Mouse (Mus musculus): ENCODE data around the gene Txndc5.
A peak's percentile ranks its signal among the peaks of the same experiment; 100 is the strongest.

Txndc5 gene

DNA sequence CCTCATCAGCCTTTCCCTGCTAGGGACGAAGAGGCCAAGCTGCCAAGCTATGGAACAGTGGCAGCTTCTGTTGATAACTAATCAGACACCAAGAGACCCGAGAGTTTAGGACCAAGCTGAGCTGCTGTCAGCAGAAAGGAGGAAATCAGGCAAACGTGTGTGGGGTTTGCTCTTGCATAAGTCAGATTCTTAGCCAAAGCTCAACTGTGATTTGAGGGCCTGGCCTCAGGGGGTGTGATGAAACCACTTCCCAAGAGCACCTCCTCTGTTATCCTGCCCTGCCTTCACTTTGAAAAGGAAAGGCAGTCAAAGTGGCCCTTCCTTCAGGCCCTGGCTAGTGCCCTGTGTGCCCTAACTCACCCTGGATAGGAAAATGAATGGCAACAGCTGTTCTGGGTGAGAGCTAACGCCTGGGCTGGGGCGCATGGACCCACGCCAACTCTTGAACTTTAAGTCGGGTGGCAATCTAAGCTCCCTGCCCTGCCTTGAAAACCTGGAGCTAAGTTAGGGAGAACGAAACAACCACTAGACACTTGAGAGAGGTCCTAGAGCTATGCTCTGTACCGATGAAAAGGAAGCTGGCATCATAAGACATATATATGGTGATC lies at the start of gene Txndc5:
Txndc5 (minus strand) TSS at position 138 of the 608 bp plus-strand sequence.
- DNase-seq (ENCODE audit: low read depth in 2 of 2, low spot score in 2 of 2): no peak

DNA sequence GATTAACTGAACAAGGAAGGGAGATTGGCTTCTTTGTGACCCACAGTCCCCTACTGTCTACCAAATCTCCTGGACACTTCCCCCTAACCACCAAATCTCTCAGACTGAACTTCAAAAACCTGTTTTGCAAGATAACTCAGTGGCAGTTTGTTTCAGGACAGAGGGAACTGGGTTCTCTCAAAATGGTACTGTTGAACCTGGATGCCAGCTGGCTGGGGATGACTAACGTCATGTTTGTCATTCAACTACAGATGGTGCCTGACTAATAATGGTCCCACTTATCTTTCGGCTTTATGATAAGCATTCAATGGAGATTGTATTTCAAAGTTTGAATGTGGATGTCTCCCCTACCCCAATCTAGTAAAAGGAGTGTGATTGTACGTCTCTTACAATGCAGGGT lies 46.0 kb upstream of the Txndc5 start:
- no peak for DNase-seq (ENCODE audit: low read depth in 2 of 2, low spot score in 2 of 2)

DNA sequence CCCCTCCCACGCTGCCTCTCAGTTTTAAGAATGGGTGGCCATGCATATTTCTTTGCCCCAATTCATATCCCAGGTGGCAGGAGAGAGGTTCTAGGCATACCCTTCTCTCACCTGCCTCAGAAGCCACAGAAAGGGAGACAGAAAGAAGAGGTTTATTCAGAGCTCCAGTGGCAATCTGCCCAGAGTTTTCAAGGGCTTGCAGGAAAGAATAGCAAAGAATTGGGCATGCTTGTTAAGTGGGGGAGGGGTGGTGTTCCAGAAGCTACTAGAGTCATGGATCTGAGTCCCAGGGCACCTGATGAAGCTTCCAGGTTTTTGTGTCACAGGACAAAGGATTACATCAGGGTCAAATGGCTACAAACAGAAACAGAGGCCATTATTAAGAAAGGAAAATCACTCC lies 44.7 kb upstream of the Txndc5 start:
- DNase-seq (ENCODE audit: low read depth in 2 of 2, low spot score in 2 of 2): no peak

DNA sequence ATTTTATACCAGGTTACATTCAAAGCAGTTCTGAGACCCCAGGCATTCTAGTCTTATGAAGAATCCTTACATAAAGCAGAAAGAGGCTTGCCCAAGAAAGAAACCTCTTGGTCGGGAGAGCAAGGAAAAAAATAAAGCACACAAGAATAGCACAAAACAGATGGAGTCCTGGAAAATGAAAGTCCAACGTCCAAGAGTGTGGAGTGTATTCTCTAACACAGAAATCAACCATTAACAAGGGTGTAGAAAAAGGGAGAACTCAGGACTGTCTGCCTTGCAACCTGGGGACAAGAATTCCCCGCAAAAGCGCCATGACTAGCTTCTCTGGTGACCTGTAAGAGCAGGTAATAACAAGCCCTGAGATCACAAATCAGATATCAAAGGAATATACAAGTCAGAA lies 36.6 kb upstream of the Txndc5 start:
- DNase-seq (ENCODE audit: low read depth in 2 of 2, low spot score in 2 of 2): no peak

- no peak for DNase-seq (ENCODE audit: low read depth in 2 of 2, low spot score in 2 of 2)
Measured at GRCm38 (mm10) chr13:38554611-38555010, 26.0 kb upstream of the Txndc5 start.

GRCm38 (mm10) chr13:38554210-38554609 lies 25.6 kb upstream of the Txndc5 start:
- no peak for DNase-seq (ENCODE audit: low read depth in 2 of 2, low spot score in 2 of 2)

DNA sequence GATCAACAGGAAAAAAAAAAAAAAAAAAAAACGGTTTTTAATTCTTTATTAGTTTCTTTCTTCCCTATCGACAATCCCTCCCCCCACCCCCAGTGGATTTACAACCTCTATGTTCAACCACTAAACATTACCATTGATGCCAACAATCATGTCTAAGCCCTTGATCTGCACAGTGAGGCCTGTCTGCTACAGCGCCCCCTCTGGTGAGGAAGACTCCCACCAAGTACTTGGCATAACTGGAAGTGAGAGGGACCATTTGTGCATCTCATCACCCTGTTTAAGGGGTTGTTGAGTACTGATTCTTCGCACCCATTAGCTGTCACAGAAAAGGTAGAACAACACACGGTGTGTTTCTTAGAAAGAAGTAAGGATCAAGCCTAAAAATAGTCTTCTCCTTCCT lies 20.1 kb upstream of the Txndc5 start:
- DNase-seq (ENCODE audit: low read depth in 2 of 2, low spot score in 2 of 2): no peak

DNA sequence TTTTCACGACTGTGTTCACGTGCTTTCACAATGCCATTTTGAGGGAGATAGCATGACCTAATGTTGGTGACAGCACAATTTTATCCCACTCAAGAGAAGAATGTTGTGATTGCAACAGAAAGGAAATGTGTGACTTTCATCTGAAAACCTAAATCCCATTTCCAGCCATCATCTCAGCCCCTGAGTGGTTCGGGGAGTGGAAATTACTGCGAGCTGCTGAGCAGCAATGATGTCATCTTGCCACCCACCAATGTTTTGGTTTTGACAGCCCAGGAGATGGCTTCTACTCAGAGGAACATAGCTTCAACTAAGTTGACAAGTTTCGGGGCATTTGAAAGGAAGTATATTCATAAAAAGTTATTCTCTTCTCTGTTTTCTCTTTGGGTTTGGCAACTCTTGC lies 19.1 kb upstream of the Txndc5 start:
- no peak for DNase-seq (ENCODE audit: low read depth in 2 of 2, low spot score in 2 of 2)

DNA sequence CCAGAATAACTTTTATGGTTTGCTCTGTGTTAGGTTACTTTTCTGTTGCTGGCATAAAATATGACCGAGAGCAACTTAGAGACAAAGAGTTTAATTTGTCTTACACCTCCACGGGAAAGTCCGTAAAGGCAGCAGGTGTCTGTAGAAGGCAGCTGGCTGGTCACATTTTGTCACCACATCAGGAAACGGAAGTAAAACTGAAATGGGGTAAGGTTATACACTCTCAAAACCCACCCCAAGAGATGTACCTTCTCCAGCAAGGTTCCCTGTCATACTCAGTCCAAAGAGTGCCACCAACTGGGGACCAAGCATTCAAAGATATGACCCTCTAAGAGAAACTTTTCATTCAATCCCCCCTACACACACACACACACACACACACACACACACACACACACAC lies 18.1 kb upstream of the Txndc5 start:
- no peak for DNase-seq (ENCODE audit: low read depth in 2 of 2, low spot score in 2 of 2)

DNA sequence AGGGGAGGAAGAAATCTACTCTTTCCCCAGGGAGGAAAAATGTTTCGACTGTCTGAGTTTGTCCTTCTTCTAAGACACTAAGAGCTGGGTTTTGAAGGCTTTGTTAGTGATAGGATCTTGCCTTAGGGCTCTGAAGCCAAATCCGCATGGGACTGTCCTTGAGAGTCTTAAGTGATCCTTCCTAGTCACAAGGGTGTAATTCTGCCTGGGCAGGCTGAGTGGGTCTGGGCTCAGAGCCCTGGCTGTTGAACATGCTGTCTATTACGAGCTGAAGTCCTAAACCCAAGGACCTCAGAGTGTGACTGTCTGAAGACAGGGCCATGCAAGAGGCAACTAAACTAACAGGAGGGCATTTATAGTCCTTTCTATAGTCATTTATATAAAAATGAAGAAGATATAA lies 16.8 kb upstream of the Txndc5 start:
- no peak for DNase-seq (ENCODE audit: low read depth in 2 of 2, low spot score in 2 of 2)

DNA sequence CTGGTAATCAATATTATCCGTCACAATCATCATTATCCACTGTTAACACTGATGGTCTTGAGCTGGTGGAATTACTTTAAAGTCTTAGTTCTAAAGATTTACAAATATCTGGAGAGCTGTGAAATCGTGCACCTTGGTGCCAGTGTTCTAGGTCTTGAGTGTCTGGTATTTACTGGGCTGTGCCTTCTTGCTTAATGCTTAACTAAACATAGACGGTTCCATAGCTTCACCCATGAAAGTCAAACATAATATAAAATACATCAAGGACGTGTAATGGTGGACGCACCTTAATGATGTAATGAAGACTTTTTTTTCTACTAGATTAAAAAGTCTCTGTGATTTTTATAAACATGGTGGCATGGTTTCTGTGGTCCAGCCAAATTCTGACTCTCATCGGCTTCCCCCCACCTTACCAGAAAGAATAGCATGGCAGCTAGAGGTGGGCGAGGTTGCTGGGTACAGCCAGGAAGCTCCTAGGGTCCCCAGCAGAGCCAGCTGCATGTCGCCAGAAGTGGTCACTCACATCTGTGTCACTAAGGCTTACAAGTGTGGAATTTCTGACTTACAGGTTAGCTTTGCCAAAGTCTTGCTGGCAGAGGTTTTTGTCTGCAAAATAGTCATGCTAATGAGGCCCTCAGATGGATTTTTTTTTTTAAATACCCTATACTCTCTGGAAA lies 16.3 kb upstream of the Txndc5 start:
- DNase-seq (ENCODE audit: low read depth in 2 of 2, low spot score in 2 of 2): no peak

DNA sequence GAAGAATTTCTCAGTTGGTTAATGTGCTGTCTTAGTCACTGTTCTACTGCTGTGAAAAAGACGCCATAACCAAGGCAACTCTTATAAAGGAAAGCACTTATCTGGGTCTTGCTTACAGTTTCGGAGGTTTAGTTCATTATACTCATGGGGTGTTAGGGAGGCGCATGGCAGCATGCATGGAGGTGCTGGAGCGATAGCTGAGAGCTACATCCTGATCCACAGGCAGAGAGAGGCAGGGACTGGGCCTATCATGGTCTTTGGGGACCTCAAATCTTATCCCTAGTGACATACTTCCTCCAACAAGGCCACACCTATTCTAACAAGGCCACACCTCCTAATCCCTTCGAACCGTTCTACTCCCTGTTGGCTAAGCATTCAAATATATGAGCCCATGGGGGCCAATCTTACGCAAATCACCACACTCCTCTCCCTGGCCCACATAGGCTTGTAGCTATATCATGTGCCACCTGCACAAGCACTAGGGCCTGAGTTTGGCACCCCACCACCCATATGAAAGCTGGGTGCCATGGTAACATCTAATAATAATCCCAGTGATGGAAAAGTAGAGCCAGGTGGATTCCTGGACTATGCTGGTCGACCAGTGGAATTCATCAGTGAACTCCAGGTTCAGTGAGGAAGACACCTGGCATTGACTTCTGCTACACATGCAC lies 15.0 kb upstream of the Txndc5 start:
- DNase-seq (ENCODE audit: low read depth in 2 of 2, low spot score in 2 of 2): no peak

DNA sequence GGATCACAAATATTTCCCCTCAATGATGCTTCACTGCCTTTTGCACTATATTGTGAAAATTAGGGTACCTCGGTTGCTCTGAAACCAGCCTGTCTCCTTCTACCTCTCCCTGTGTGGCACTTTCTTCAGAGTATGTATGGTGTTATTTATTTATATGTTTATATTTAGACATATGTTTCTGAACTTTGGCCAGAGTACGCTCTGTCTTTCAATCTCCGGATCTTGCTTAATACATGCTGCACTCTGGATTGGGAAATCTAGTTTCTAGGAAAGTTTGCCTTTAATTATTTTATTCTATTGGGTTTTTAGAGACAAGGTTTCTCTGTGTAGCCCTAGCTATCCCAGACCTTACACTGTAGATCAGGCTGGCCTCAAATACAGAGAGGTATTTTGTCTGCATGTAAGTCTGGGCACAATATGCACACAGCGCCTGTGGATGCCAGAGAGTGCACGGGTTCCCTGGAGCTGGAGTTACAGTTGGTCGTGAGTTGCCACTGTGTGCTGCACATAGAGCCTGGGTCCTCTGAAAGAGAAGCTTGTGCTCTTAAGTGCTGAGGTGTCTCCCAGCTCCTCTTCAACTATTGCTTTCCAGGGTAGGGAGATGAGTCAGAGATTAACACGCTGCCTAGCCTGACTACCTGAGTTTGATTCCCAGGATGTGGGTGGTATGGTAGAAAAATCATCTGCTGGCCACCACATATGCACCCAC lies 10.7 kb upstream of the Txndc5 start:
- DNase-seq (ENCODE audit: low read depth in 2 of 2, low spot score in 2 of 2): no peak

GRCm38 (mm10) chr13:38537521-38537920 lies 8.9 kb upstream of the Txndc5 start:
- DNase-seq (ENCODE audit: low read depth in 2 of 2, low spot score in 2 of 2): no peak

DNA sequence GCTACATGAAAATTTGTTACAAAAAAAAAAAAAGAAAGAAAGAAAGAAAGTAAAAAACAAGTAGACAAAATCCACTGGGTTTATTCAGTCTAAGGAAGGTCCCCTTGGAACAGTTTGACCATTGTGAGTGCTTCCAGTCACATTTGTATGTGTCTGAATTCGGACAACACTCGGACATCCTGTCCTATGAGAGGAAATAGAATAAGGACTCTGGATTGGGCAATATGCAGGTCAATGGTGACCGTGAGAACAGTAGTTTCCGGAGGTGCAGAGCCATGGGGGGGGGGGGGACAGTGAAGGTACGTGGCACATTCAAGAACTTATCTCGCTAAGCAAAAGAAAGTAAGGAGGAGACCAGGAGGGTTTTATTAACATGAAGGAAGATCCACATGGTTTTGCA lies 6.1 kb upstream of the Txndc5 start:
- no peak for DNase-seq (ENCODE audit: low read depth in 2 of 2, low spot score in 2 of 2)

DNA sequence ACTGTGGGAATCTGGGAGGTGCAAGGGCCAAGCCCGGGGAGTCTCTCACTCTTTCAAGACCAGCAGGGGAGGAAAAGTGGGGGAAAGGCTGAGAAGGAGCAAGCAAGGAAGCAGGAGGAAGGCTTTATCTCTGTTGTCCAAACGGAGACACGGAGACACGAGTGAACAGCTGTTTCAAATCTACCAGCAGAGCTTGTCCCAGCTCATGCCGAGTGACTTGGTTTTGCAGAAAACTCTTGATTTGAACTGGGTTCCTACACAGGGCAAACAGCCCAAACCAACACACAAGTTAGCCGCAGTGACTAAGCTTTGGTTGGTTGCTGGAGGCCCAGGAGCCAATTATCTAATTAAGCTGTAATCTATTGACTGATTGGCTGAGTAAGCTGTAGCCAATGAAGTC lies 5.4 kb upstream of the Txndc5 start:
- DNase-seq (ENCODE audit: low read depth in 2 of 2, low spot score in 2 of 2): no peak

GRCm38 (mm10) chr13:38533461-38533860 lies 4.8 kb upstream of the Txndc5 start:
- DNase-seq (ENCODE audit: low read depth in 2 of 2, low spot score in 2 of 2): no peak

DNA sequence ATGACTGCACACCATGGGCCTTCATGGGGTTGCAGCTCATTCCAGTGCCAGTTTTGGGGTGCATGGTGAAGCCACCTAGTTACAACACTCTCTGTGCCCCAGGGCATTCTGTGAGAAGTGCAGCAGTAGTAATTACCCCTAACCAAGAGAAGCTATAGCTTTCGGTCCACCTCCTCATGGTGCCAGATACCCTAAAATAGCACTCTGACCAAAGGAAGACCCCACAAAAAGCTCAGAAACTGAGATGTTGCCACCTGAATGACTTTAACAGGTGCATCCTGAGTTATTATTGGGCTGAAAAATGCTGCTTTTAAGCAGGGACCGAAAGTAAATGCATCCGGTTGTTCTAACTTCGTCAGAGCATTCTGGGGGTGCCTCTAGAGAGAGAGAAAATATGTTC lies 2.9 kb upstream of the Txndc5 start:
- DNase-seq (ENCODE audit: low read depth in 2 of 2, low spot score in 2 of 2): no peak

- DNase-seq (ENCODE audit: low read depth in 2 of 2, low spot score in 2 of 2): no peak
Measured at GRCm38 (mm10) chr13:38529576-38529975, 952 bp upstream of the Txndc5 start.

DNA sequence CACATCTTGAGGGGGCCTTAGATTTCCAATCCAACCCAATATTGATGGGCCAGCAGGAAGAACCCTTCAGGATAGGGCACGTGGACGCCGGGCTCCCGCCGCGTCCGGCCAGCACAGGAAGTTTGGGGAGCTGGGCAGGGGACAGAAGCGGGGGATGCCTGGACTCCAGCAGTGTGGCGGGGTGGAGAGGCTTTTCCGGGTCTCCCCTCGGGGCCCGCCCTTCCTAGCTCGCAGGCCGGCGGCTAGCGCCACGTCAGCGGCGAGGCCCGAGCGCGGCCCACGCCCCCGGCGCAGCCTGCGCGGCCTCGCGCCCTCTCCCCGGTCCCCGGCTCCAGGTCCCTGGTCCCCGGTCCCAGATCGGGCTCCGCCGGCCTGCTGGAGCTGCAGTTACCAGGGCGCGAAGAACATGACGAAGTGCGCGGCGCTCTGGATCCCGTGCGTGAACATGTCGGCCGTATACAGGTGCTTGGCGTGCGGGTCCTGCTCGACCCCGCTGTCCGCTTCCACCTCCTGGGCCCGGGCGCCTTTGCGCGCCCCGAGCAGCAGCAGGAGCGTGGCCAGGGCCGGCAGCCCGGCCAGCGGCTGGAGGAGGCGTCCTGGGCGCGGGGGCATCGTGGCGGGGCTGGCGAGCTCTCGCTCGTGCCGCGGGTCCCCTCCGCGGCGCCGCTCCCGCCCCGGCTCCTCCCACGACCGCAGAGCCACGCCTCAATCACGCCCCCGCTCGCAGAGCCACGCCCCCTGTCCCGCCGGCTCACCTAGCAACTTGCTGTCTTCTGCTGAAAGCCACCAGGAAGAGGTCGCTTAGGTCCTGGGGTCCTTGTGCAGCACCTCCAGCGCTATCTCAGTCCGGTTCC lies 600 bp downstream of the Txndc5 start:
- DNase-seq (ENCODE audit: low read depth in 2 of 2, low spot score in 2 of 2): peak; percentile 86 to 94

Data from CD8-positive naive resting alpha-beta T cell, adult 2 months (primary cell).